Mouse (Mus musculus) left cerebral cortex, postnatal 25 days (tissue): ENCODE results near the gene Itpa. TPM values are rescaled to one million over a fixed set of nuclear protein-coding genes. Genes with fewer than 3 reads are reported as not detected.

Source experiments
- DNase-seq, 2 experiments: peaks; one replicate each; pipeline ENCODE4 v3.0.0; 2022; ENCODE audit warnings: low spot score in 2 of 2, mixed read lengths in 1 of 2
- intact Hi-C: fragments of 180-260 bp; cut with DNase I; formaldehyde crosslinking; loops from one replicate; pipeline ENCODE4 v1.15.1; 2025
- total RNA-seq, 2 experiments: library from RNA; stranded (reverse); gene quantifications; 2 replicates each; pipeline ENCODE4 v1.2.3; 2021

The Itpa gene
- total RNA-seq, 2 experiments from 2014 or later, result 39.4 to 42.8 TPM

DNA sequence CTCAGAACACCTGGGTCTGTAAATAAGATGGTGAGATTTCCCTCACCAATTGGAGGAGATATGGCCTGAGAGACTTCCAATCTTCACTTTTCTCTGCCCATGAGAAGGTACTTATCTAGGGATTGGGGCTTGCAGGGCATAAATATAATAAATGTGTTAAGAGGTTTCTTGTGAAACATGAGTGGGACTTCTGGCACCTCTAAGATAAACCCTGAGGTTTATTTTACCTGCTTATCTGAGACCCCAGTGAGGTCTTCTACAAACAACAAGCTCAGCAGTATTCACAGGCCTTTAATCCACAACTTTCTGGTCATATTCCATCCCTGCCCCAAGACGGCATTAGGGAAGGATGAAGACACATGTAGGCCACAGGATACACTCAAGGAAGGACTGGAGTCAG, 13.7 kb upstream of the Itpa start:
- intact Hi-C loops, result no loop called here
- no peak for DNase-seq

DNA sequence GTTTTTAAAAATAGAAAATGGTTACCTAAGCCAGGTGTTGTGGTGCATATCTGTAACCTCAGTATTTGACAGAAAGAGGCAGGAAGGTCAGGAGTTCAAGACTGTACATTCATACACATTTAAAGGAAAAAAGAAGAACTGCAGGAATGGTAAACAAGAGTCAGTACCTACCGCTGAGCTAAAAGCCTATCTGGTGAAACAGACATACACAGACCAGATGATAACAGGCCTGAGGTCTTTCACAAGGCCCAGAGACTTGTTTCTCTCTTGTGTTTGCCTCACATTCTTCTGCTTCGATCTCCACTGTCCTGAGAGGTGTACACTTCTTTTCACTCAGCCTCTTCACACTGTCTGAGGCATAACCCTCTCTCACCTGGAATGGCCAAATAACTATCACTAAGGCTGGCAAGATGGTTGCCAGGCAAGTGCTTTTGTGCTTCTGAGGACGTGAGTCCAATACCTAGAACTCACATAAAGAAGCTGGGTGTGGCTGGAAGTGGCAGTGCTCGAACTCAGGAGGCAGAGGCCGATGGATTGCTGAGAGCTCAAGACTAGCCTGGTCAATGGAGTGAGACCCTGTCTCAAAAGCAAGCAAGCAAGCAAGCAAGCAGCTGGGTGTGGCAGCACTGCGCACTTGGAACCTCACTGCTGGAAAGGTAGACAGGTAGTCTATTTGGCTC, 11.6 kb upstream of the Itpa start:
- DNase-seq, result no peak
- intact Hi-C loops, result loop anchor here (2.0 kb wide), 1 partner anchor 13 kb away; the partner anchor contains the start of gene Lzts3

DNA sequence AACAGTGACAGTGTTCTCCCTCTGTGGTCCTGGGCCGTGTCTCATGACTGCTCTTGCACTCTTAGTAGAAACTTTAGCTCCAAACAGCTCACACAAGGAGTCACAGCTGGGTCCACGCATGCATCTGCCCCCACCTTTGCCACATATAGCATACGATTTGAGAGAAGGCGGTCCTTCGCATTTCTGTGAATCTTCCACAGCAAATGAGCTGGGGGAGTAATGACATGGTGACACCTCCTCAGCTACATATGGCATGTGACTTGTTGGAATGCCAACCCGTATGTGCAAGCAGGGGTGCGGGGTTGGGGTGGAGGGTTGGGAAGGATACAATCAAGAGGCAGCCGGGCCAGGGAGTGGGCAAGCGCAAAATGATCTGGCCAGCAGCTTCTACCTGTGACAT, 10.9 kb upstream of the Itpa start:
- DNase-seq, result peak; percentile 52 to 96
- intact Hi-C loops, result loop anchor here (2.0 kb wide), 1 partner anchor 14 kb away; the partner anchor contains the start of gene Lzts3

DNA sequence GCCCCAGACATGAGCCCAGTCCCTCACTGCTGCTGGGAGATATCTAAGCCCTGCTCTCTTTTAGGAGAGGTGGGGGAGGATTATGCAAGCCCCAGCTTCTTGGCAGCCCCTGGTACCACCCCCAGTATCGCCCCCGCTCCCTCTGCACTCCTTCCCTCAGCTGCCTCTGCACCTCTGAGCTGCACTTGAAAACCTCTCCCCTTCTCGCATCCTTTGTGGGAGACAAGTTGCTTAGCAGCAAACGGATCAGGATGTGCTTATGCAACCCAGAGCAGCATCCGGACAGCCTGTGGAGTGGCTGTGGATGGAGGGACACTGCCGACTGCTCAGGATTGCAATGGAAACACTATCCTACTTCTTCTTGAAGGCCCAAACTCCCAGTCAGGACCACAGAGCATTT, 9.9 kb upstream of the Itpa start:
- intact Hi-C loops, result loop anchor here (2.0 kb wide), 1 partner anchor 15 kb away; the partner anchor contains the start of gene Lzts3
- peak; percentile 82 to 96 for DNase-seq

DNA sequence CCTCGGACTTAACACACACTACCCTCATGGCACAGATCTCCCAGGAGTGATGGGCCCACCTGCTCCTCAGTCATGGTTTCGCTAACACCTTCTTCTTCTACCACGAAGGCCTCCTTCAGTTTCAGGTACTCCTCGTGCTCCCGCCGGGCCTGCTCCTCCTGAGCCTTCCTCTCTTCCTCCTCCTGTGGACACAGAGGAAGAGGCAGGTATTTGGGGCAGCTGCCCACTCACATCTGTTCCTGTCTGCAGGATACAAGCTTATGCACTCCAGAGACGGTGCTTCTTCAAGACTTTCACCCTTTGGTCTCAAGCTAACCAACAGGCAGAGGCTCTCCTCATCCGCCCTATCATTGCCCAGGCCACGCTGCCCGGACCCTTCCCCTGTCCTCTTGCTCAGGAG, 8.9 kb upstream of the Itpa start:
- intact Hi-C loops, result no loop called here
- DNase-seq, result peak in 1 of 2 experiments; percentile 67

DNA sequence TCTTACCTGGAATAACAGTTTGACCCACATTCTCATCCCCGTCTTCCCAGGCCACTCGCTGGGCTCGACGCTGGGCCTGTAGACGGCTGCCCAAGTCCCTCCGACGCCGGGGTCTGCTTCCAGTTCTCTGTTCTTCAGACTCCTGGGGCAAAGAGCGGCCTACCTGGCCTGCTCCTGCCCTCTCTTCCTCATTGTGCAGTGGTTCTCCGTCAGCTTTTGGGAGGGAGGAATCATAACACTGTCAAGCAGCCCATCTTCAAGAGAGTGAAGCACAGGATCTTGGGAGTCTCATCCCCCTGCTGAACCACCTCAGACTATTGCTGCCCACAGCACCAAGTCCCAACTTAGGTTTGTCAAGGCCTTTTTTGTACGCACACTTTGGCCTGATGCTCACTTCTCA, 4.1 kb upstream of the Itpa start:
- no peak for DNase-seq
- intact Hi-C loops, result no loop called here

DNA sequence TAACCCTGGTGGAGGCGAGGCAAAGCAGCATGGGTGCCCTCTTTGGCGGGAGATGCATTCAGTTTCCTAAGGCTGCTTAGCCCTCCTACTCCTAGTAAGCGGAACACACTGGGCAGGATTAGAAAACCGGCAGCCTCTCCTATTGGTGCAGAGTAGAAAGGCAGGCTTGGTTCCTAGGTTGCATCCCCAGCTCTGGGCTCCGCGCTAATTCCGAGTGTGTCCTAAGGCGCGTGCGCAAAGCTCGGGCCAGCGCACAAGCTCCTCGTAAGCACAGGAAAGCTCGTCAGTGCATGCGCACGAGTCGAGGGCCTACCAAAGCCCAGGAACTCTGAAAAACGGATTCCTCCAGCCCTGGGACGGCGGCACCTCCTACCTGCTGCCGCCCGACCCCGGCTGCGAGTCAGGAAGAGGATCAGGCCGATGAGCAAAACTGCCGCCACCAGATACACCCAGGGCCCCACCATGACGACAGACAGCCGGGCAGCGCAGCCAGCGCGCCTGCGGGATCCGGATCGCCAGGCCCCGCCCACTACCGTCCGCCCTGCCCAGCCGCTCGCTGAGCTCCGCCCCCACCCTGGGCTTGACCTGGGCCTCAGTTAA, 3.2 kb upstream of the Itpa start, which contains the start of gene Ddrgk1:
Gene Ddrgk1, minus strand, starts transcription at position 558 of the 600 bp plus-strand sequence.
- peak; percentile 98 for DNase-seq
- intact Hi-C loops, result loop anchor here (2.0 kb wide), 1 partner anchor 21 kb away; the partner anchor contains the start of gene Lzts3

DNA sequence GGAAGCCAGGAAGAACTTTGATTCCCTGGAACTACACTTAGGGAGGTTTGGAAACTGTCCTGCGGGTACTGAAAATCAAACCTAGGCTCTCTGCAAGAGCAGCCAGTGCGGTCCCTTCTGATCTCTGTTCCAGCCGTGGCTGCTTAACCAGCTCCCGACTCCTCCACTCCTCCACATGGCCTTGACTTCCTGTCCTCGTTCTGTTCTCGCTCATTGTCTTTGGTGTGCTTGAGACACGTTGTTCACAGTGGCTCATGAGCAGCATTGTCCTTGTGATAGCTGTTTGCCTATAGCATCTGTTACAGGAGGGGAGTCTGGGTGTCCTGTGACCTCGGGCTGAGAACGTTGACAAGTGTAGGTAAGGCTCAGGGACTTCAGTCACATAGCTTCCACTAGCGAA, 9.8 kb downstream of the Itpa start:
- intact Hi-C loops, result no loop called here
- DNase-seq, result no peak

DNA sequence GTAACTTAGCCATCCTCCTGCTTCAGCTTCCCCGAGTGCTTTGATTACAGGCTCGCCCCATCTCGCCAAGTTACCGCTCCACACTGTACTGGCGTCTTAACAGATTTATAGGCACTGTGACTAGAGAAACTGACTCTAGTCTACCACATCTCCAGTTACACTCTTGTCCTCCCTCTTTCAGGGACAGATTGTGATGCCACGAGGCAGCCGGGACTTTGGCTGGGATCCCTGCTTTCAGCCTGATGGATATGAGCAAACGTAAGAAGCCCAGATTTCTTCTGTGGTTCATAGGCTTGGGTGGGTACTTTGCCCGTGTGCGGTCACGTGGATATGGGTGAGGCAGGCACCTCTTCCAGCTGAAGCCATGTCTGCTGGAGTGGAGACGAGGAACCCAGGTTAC, 11.7 kb downstream of the Itpa start:
- DNase-seq, result no peak
- intact Hi-C loops, result no loop called here

DNA sequence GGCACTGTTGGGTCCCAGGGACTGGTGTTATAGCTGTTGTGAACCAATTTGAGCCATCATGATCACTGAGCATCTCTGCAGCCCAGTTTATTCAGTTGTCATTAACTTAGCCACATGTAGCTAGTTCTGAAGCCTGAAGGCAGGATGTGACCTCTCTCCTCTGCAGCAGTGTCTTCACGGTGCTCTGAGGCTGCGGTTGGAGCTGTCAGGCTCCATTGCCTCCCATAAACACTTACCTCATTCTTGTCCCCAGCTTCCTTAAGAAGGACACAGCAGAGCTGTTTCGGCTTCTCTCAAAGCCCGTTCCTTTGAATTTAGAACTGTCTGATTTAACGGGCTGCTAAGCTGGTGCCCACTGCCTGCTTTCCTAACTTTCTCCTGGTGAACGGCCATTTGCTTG, 12.5 kb downstream of the Itpa start:
- DNase-seq, result no peak
- intact Hi-C loops, result no loop called here

DNA sequence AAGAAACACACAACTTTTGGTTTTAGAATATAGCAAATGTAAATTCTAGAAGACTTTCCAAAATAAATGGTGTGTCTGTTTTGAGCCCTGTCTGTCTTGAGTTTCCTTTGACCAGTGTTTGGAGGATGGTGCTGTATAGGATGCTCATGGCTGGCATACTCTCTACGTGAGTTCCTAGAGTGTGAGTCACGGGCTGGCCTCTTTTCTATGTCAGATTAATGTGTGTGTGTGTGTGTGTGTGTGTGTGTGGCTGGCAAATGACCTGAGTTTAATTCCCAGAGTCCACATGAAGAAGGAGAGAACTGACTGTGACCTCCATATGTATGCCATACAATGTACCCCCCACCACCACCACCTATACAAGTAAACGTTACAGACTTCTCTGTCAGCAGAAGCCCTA, 14.1 kb downstream of the Itpa start:
- intact Hi-C loops, result no loop called here
- DNase-seq, result no peak

DNA sequence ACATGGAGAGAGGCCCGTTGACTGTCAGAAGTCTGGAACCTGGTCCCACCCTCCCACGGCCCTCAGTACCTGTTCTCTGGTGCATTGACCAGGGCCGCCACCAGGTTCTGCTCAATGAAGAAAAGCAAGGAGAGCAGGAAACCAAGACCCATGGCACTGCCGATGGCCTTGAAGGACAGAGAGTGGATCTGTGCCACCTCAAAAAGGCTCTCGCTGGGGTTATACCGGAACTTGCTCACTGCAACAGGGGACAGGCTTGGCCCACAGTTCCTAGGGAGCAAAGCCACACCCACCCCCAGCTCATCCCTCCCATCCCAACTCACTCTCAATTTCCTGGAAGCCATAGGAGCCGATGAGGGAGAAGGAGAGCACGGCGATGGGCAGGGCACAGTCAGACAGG, 18.0 kb downstream of the Itpa start:
- DNase-seq, result no peak
- intact Hi-C loops, result no loop called here

DNA sequence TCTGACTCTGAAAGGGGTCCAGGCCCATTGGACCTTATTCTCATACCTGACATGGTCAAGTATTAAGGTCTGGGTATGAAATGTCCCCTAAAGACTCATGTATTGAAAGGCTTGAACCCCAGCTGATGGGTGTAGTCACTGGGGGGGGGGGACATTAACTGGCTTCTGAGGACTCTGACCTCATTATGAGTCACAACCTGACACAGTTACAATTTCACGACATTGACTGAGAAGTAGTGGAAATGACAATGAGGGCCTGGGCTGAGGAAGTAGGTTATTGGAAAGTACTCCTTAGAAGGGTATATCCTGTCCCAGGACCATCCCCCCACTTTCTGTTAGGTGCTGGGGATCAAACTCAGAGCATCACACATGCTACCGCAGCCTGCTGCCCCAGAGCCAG, 21.6 kb downstream of the Itpa start:
- intact Hi-C loops, result no loop called here
- no peak for DNase-seq

DNA sequence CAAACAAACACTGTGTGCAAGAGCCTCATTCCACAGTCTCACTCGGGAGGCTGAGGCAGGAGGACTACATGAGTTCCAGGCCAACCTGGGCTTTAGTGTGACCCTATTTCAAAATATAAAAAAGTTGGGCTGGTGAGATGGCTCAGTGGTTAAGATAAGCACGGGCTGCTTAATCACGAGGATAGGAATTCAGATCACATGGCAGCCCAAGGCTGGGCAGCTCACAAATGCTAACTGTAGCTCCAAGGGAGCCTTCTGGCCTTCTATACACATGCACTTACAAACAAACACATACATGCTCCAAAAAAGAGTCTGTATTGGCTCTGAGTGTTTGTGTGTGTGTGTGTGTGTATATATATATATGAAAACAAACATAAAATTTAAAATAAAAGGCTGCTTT, 26.2 kb downstream of the Itpa start:
- no peak for DNase-seq
- intact Hi-C loops, result no loop called here

DNA sequence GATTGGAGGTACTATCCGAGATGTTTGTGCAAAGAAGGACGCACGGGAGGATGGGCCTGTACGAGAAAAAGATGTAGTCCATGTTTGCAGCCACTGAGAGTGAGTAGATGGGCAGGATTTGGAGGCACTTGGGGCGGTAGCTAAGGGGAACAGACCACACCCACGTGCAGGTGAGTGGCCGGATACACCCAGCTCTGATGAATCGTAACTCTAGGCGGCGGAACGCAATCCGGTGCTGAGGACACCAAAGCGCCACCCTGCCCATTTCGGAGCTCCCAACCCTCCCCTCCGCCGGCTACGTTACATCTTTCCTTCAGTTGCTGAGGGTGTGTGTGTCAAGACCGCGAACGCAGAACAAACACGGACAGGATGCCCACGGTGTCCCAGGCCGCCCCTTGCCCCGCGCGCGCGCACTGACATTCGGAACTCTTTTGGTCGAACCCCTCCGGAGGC, 29.3 kb downstream of the Itpa start:
- no peak for DNase-seq
- intact Hi-C loops, result no loop called here

DNA sequence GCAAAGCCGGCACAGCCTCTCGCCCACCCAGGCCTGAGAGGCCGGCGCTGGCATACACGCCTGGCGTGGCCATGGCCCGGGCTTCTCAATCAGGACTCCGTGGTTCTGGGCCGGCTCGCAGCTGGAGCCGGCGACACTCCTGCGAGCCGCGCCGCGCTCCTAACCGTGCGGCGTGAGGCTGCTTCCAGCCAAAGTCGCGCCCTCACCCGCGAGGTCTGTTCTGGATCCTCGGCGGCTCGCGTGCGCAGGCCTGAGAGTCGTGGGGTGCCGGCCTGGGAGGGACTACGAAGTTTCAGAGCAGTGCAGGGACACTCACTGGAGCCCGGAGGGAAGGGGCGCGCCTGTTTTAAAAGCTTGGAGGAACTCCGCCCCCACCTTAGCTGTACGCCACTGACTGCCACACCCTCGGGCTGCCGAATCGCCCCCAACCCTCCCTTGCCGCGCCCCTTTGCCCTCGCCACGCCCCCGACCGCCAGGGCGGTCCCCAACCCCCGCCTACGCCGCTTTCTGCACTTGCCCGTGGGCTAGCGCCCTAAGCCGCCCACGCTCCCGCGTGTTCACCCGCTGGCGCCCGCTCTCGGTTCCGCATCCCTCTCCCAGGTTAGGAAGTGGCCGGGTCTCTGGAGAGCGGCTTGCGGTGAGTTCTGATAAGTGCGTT, 29.9 kb downstream of the Itpa start, which contains the start of gene Slc4a11:
Gene Slc4a11, minus strand, starts transcription at position 367 of the 658 bp plus-strand sequence.
- DNase-seq, result peak; percentile 23 to 31
- intact Hi-C loops, result no loop called here

DNA sequence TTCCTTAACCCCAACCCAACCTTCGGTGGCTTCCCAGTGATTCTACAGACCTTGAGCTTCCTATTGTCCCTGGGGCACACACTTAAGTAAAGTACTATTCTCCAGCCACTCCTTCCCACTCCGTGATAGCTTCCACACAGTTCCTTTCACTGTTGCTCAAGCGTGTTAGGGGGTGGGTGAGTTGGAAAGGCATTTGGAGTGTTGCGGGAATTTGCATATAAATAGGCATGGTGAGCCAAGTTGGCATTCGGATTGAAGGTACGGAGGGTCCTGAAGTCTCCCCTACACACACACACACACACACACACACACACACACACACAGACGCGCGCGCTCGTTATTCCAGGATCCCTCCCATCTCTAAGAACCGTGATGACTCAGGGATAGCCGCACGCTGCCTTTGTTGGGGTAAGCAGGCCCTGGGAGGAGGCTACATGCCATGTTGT, 30.4 kb downstream of the Itpa start:
- peak; percentile 25 to 52 for DNase-seq
- intact Hi-C loops, result no loop called here

DNA sequence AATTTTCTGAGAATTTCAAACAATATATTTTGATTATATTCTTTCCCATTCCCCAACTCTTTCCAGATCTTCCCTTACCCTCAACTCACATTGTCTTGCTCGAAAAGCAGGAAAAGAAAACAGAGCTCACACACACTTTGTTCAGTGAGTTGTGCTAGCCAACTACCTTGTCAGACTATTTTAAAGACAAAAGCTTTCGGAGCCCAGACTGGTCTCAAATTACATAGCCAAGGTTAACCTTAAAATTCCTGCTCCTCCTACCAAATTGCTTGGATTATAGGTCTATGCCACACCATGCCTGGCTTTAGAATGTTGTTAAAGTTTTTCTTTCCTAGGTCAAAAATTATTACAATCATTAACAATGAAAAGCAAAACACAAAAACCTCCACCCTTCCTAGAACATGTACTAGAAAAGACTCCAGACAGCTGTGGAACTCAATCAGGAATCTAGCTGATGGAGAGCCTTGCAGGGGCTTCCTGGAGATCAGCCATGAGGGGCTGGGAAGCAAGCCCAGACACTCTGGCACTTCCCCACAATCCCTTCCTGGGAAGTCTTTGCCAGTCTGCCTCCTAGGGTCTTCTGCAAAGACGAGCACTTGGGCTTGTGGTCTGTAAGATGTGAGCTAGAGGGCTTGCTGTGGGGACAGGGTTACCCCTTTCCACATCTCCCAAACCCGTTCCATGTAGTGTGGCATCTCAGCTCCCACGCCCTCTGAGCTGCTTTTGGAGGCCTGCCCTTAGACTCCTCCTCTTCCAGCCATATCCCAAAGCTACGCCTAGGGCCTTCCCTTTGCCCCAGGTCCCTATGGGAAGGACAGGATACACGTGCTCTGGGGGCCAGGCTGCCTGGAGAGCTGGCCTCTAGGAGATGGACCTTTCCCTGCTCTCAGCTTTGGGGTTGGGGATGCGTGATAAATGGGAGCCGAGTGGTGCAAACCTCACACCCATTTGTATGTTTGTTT, 36.9 kb downstream of the Itpa start:
- DNase-seq, result no peak
- intact Hi-C loops, result no loop called here

DNA sequence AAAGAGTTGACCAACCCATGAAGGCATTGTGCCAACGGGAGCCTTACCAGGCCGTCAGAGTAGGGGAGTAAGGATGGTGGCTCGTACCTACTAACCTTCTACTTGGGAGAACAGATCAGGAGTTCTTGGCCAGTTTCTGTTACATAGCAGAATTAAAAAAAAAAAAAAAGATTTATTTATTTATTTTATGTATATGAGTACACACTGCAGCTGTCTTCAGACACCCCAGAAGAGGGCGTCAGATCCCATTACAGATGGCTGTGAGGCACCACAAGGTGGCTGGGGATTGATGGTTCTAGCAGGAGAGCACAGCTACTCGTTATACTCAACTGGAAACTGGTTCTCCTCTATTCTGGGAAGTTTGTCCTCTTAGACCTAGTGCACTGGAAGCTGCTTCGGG, 37.8 kb downstream of the Itpa start:
- no peak for DNase-seq
- intact Hi-C loops, result no loop called here
